Mouse (Mus musculus): ENCODE measurements at regions not wholly inside any gene's neighbourhood (a gene's known extent, or its start where the extent isn't known, plus 50 kb on each side); places are given as distances from the start of the nearest gene placed in this dataset.

DNA sequence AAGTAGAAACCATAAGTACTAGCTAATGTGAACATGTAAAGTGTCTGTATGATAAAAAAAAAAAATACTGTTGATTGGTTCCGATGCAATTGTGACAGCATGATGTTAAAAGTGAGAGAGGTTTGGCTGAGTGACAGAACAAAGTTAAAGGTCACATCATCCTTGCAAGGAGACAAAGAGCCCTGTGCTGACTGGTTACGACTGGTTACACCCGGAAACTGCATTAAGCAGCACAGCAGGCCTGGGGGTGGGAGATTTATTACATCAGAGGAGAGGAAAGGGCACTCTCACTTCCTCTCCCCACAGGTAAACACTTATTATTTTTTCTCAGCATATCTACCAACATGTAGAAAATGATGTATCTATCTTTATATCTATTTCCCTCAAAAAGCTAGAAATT, 63.5 kb upstream of the Rnf32 start:
- no peak for TF ChIP-seq KAT2A (conservative IDR thresholded peaks at IDR 0.05; ENCODE audit: low read depth, low read length)
- no peak for TF ChIP-seq MAZ (IDR thresholded peaks at IDR 0.05; ENCODE audit: low read depth, low read length)
- no peak for TF ChIP-seq POLR2A (IDR thresholded peaks at IDR 0.05; ENCODE audit: control insufficient read depth in 1 of 2, insufficient read depth in 1 of 2, low read depth in 1 of 2, low read length in 2 of 2, poor library complexity in 1 of 2)
- TF ChIP-seq USF2 (IDR thresholded peaks at IDR 0.05; ENCODE audit: borderline replicate concordance in 1 of 2, insufficient read depth in 1 of 2, low read depth in 1 of 2, low read length in 2 of 2): no peak
- no peak for TF ChIP-seq E2F4 (IDR thresholded peaks at IDR 0.05; ENCODE audit: borderline replicate concordance, low read depth, low read length)
- no peak for TF ChIP-seq CTCF (IDR thresholded peaks at IDR 0.05 in 2 of 3, conservative IDR thresholded peaks at IDR 0.05 in 1 of 3; ENCODE audit: control insufficient read depth in 1 of 3, insufficient read depth in 1 of 3, low read depth in 2 of 3, low read length in 3 of 3, poor library complexity in 1 of 3, severe bottlenecking in 1 of 3)
- TF ChIP-seq MAX (IDR thresholded peaks at IDR 0.05; ENCODE audit: low read length): no peak

Data from MEL (cell line).